Mouse (Mus musculus): ENCODE measurements at regions not wholly inside any gene's neighbourhood (a gene's known extent, or its start where the extent isn't known, plus 50 kb on each side); places are given as distances from the start of the nearest gene placed in this dataset.
"Not testable (repeated sequence)": the region's sequence is repeated elsewhere in the genome, so short reads cannot be mapped to it uniquely, and the experiment has no call there.

- Histone ChIP-seq H3K4me1 (replicated peaks; ENCODE audit: control insufficient read depth, insufficient read depth, low read length) (no peaks in the 10 kb centered on the region), H3K4me2 (replicated peaks; ENCODE audit: low read depth, low read length) (no peak overlapping the region), H3K36me3 (ENCODE audit: control insufficient read depth, insufficient read depth, low read length) (peaks cover 9% of the 10 kb centered on the region; the same call in 1 of the 2 replicates), H3K27ac (ENCODE audit: low read depth, low read length) (no peak overlapping the region), H3K9ac (ENCODE audit: low read depth, low read length) (no peak overlapping the region), H3K4me3 (ENCODE audit: low read depth, low read length) (no peak overlapping the region), H3K9me3 (ENCODE audit: control insufficient read depth, low read length) (peaks cover 70% of the 10 kb centered on the region), H3K27me3 (ENCODE audit: control insufficient read depth, insufficient read depth, low read length) (no peaks in the 10 kb centered on the region)
- no peak for DNase-seq (ENCODE audit: low spot score)
- peak; percentile 10 for ATAC-seq (ENCODE audit: low FRiP score)
- WGBS: 84% methylated on average over 6 of the region's 6 CpGs
Observed at GRCm38 (mm10) chr4:3068306-3069223, 98.6 kb upstream of the Vmn1r2 start.

- Histone ChIP-seq H3K4me1 (replicated peaks; ENCODE audit: control insufficient read depth, insufficient read depth, low read length) (no peaks in the 10 kb centered on the region), H3K27me3 (ENCODE audit: control insufficient read depth, insufficient read depth, low read length) (no peaks in the 10 kb centered on the region), H3K9ac (ENCODE audit: low read depth, low read length) (no peak overlapping the region), H3K4me3 (ENCODE audit: low read depth, low read length) (no peak overlapping the region), H3K27ac (ENCODE audit: low read depth, low read length) (no peak overlapping the region), H3K36me3 (ENCODE audit: control insufficient read depth, insufficient read depth, low read length) (peaks cover 9% of the 10 kb centered on the region; the same call in 1 of the 2 replicates), H3K4me2 (replicated peaks; ENCODE audit: low read depth, low read length) (no peak overlapping the region), H3K9me3 (ENCODE audit: control insufficient read depth, low read length) (peaks cover 63% of the 10 kb centered on the region)
- DNase-seq (ENCODE audit: low spot score): no peak
- ATAC-seq (ENCODE audit: low FRiP score): peak; percentile 12; the same call in 1 of the 2 replicates
- 63% methylated on average over 1 of the region's 1 CpGs for WGBS
Observed at GRCm38 (mm10) chr4:3069341-3069740, 97.8 kb upstream of the Vmn1r2 start.

- 69% methylated on average over 6 of the region's 6 CpGs for WGBS
- not testable (repeated sequence) for H3K4me3 ChIP-seq (ENCODE audit: low read depth, low read length); DNase-seq (ENCODE audit: low spot score); H3K36me3 ChIP-seq (ENCODE audit: control insufficient read depth, insufficient read depth, low read length); ATAC-seq (ENCODE audit: low FRiP score); H3K9ac ChIP-seq (ENCODE audit: low read depth, low read length); H3K27ac ChIP-seq (ENCODE audit: low read depth, low read length); H3K4me1 ChIP-seq (replicated peaks; ENCODE audit: control insufficient read depth, insufficient read depth, low read length); H3K4me2 ChIP-seq (replicated peaks; ENCODE audit: low read depth, low read length); H3K27me3 ChIP-seq (ENCODE audit: control insufficient read depth, insufficient read depth, low read length)
- H3K9me3 ChIP-seq (ENCODE audit: control insufficient read depth, low read length): peaks cover 43% of the 10 kb centered on the region
Observed at GRCm38 (mm10) chr4:3071326-3071725, 95.8 kb upstream of the Vmn1r2 start.

DNA sequence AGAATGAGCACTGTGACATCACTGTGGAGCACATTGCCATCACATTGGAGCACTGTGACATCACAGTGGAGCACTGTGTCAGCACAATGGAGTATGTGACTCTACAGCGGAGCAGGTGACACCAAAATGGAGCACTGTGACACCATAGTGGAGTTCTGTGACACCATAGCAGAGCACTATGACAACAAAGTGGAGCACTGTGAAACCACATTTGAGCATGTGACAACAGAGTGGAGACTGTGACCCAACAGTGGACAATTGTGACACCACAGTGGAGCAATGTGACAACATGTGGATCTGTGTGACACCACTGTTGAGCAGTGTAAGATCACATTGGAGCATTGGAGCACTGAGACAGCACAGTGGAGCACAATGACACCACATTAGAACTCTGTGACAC is 87.2 kb upstream of the Vmn1r2 start:
- WGBS: 88% methylated on average over 1 of the region's 1 CpGs
- Histone ChIP-seq H3K4me1 (replicated peaks; ENCODE audit: control insufficient read depth, insufficient read depth, low read length) (no peaks in the 10 kb centered on the region), H3K9me3 (ENCODE audit: control insufficient read depth, low read length) (peaks cover 58% of the 10 kb centered on the region), H3K27me3 (ENCODE audit: control insufficient read depth, insufficient read depth, low read length) (no peaks in the 10 kb centered on the region), H3K4me2 (replicated peaks; ENCODE audit: low read depth, low read length) (no peak overlapping the region), H3K36me3 (ENCODE audit: control insufficient read depth, insufficient read depth, low read length) (peaks cover 3% of the 10 kb centered on the region; the same call in 1 of the 2 replicates), H3K27ac (ENCODE audit: low read depth, low read length) (no peak overlapping the region), H3K9ac (ENCODE audit: low read depth, low read length) (no peak overlapping the region), H3K4me3 (ENCODE audit: low read depth, low read length) (no peak overlapping the region)
- DNase-seq (ENCODE audit: low spot score): no peak
- no peak for ATAC-seq (ENCODE audit: low FRiP score)

- H3K4me1 ChIP-seq (replicated peaks; ENCODE audit: control insufficient read depth, insufficient read depth, low read length): no peaks in the 10 kb centered on the region
- ATAC-seq (ENCODE audit: low FRiP score): peak; percentile 23
- 59% methylated on average over 7 of the region's 7 CpGs for WGBS
- H3K27me3 ChIP-seq (ENCODE audit: control insufficient read depth, insufficient read depth, low read length): no peaks in the 10 kb centered on the region
- H3K9me3 ChIP-seq (ENCODE audit: control insufficient read depth, low read length): peaks cover 65% of the 10 kb centered on the region
- H3K4me2 ChIP-seq (replicated peaks; ENCODE audit: low read depth, low read length): no peak overlapping the region
- no peak overlapping the region for H3K9ac ChIP-seq (ENCODE audit: low read depth, low read length)
- H3K27ac ChIP-seq (ENCODE audit: low read depth, low read length): no peak overlapping the region
- H3K36me3 ChIP-seq (ENCODE audit: control insufficient read depth, insufficient read depth, low read length): peaks cover 3% of the 10 kb centered on the region; the same call in 1 of the 2 replicates
- DNase-seq (ENCODE audit: low spot score): no peak
- no peak overlapping the region for H3K4me3 ChIP-seq (ENCODE audit: low read depth, low read length)
Observed at GRCm38 (mm10) chr4:3080385-3081125, 86.6 kb upstream of the Vmn1r2 start.

- no peak overlapping the region for H3K9ac ChIP-seq (ENCODE audit: low read depth, low read length)
- peak; percentile 20 for ATAC-seq (ENCODE audit: low FRiP score)
- 61% methylated on average over 6 of the region's 6 CpGs for WGBS
Observed at GRCm38 (mm10) chr4:3081148-3081952, 85.8 kb upstream of the Vmn1r2 start.

DNA sequence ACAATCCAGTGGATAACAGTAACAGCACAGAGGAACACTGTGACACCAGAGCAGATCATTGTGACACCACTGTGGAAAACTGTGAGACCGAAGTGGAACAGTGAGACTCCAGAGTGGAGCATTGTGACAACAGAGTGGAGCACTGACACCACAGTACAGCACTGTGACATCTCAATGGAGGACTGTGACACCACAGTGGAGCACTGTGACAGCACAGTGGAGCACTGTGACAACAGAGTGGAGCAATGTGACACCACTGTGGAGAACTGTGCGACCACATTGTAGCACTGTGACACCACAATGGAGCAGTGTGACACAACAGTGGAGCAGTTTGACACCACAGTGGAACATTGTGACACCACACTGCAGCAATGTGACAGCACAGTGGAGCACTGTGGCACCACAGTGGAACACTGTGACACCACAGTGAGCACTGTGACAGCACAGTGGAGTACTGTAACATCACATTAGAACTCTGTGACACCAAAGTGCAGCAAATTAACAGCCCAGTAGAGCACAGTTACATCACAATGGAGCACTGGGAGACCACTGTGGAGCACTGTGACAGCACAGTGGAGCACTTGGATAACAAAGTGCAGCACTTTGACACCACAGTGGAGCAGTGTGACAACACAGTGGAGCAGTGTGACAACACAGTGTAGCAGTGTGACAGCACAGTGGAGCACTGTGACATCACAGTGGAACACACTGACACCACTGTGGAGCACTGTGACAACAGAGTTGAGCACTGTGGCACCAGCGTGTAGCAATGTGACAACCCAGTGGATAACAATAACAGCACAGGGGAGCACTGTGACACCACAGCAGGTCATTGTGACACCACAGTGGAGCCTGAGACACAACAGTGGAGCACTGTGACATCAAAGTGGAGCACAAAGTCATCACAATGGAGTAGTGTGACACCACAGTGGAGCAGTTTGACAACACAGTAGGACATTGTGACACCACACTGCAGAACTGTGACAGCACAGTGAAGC is 84.9 kb upstream of the Vmn1r2 start:
- H3K36me3 ChIP-seq (ENCODE audit: control insufficient read depth, insufficient read depth, low read length): peaks cover 3% of the 10 kb centered on the region; the same call in 1 of the 2 replicates
- no peak overlapping the region for H3K4me3 ChIP-seq (ENCODE audit: low read depth, low read length)
- H3K4me2 ChIP-seq (replicated peaks; ENCODE audit: low read depth, low read length): no peak overlapping the region
- no peaks in the 10 kb centered on the region for H3K27me3 ChIP-seq (ENCODE audit: control insufficient read depth, insufficient read depth, low read length)
- 83% methylated on average over 3 of the region's 3 CpGs for WGBS
- H3K9me3 ChIP-seq (ENCODE audit: control insufficient read depth, low read length): peaks cover 75% of the 10 kb centered on the region
- DNase-seq (ENCODE audit: low spot score): no peak
- no peak overlapping the region for H3K27ac ChIP-seq (ENCODE audit: low read depth, low read length)
- no peaks in the 10 kb centered on the region for H3K4me1 ChIP-seq (replicated peaks; ENCODE audit: control insufficient read depth, insufficient read depth, low read length)
- peak; percentile 3 for ATAC-seq (ENCODE audit: low FRiP score)
- no peak overlapping the region for H3K9ac ChIP-seq (ENCODE audit: low read depth, low read length)

More at GRCm38 (mm10) chr4:3081148-3081952, 85.8 kb upstream of the Vmn1r2 start:
- H3K27ac ChIP-seq (ENCODE audit: low read depth, low read length): no peak overlapping the region
- H3K27me3 ChIP-seq (ENCODE audit: control insufficient read depth, insufficient read depth, low read length): no peaks in the 10 kb centered on the region
- DNase-seq (ENCODE audit: low spot score): no peak
- H3K9me3 ChIP-seq (ENCODE audit: control insufficient read depth, low read length): peaks cover 72% of the 10 kb centered on the region
- H3K4me2 ChIP-seq (replicated peaks; ENCODE audit: low read depth, low read length): no peak overlapping the region
- peaks cover 3% of the 10 kb centered on the region; the same call in 1 of the 2 replicates for H3K36me3 ChIP-seq (ENCODE audit: control insufficient read depth, insufficient read depth, low read length)
- no peaks in the 10 kb centered on the region for H3K4me1 ChIP-seq (replicated peaks; ENCODE audit: control insufficient read depth, insufficient read depth, low read length)
- no peak overlapping the region for H3K4me3 ChIP-seq (ENCODE audit: low read depth, low read length)
